Mouse (Mus musculus) liver, adult 2 months (tissue): Measurements from ENCODE around the gene Saysd1. TPM values are rescaled to one million over a fixed set of nuclear protein-coding genes. Genes with fewer than 3 reads are reported as not detected.

ENCODE experiments used
- DNase-seq: peaks from one replicate; pipeline ENCODE4 v3.0.0-alpha.2; 2011; ENCODE audit warnings: low read depth, low spot score; ENCODE audit errors: extremely low read depth
- H3K27ac ChIP-seq: fragments of 200-500 bp; replicated peaks from 2 replicates; pipeline ENCODE4 v1.5.1; 2012; ENCODE audit warnings: low read depth, mild to moderate bottlenecking, control low read depth, inconsistent platforms, low read length; ENCODE audit not compliant: insufficient read depth
- H3K27me3 ChIP-seq: fragments of 200-500 bp; 2 replicates; pipeline ENCODE4 v1.6.1; 2012; ENCODE audit warnings: mild to moderate bottlenecking, moderate library complexity, low read length, inconsistent platforms; ENCODE audit not compliant: control insufficient read depth, insufficient read depth
- H3K36me3 ChIP-seq: fragments of 200-500 bp; 2 replicates; pipeline ENCODE4 v1.6.1; 2012; ENCODE audit warnings: low read length, inconsistent platforms; ENCODE audit not compliant: control insufficient read depth, insufficient read depth
- H3K4me1 ChIP-seq: fragments of 200-500 bp; 2 replicates; pipeline ENCODE4 v1.6.1; 2011; ENCODE audit warnings: low read length; ENCODE audit not compliant: control insufficient read depth, insufficient read depth
- H3K4me3 ChIP-seq: fragments of 200-500 bp; 2 replicates; pipeline ENCODE4 v1.5.1; 2011; ENCODE audit warnings: low read depth, mild to moderate bottlenecking, control low read depth, low read length, moderate library complexity; ENCODE audit not compliant: insufficient read depth
- H3K79me2 ChIP-seq: fragments of 200-500 bp; 2 replicates; pipeline ENCODE4 v1.6.1; 2012; ENCODE audit warnings: inconsistent platforms, mild to moderate bottlenecking, low read length, moderate library complexity; ENCODE audit not compliant: control insufficient read depth, insufficient read depth
- H3K9ac ChIP-seq: fragments of 200-500 bp; 2 replicates; pipeline ENCODE4 v1.6.1; 2012; ENCODE audit warnings: low read depth, mild to moderate bottlenecking, control low read depth, inconsistent platforms, low read length
- CTCF ChIP-seq: fragments of 200-500 bp; IDR thresholded peaks from 2 replicates; pipeline ENCODE4 v1.5.1; 2011; ENCODE audit warnings: low read depth, low read length, control low read depth
- POLR2A ChIP-seq: fragments of 200-500 bp; IDR thresholded peaks from 2 replicates; pipeline ENCODE4 v1.6.1; 2011; ENCODE audit warnings: low read length, control low read depth; ENCODE audit not compliant: insufficient read depth; ENCODE audit errors: extremely low read depth
- WGBS: fragments of 180-500 bp; shearing (Covaris S2); methylation state at CpG from one replicate; pipeline ENCODE4 v1.1.7; 2018; 5-methylcytosine and 5-hydroxymethylcytosine counted together
- polyA plus RNA-seq: library from polyadenylated mRNA; depleted of rRNA; stranded (reverse); fragments of >200 nt; gene quantifications from 2 replicates; pipeline ENCODE4 v1.2.3, GENCODE M21; 2012
- total RNA-seq: library from RNA; depleted of rRNA; stranded (reverse); fragments of >200 nt; gene quantifications from 2 replicates; pipeline ENCODE4 v1.2.3, GENCODE M21; 2014

Gene Saysd1
- total and polyA plus RNA-seq, 2 experiments, result 4.1 to 10.0 TPM

DNA sequence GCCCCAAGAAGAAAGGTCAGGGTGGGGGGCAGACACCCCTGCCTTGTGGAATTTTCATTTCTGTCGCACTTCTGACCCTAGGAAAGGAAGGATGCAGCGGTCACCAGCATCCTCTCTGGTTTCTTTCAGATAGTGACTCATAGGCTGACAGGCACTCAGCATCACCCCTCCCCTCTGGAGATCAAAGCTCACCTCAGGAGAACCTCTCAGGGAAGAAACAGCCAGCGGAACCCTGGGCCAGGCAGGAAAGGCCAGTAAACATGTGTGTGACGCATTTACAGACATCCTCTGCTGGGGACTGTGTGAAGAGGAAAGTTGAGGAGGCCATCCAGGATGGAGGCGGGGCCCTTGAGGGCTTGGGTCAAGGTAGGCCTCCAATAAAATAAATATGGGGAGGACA lies 40.3 kb downstream of the Saysd1 start:
- Histone ChIP-seq H3K27ac (no peak overlapping the region), H3K36me3 (no peaks in the 10 kb centered on the region), H3K27me3 (no peaks in the 10 kb centered on the region), H3K4me1 (no peaks in the 10 kb centered on the region), H3K4me3 (no peak overlapping the region), H3K9ac (no peak overlapping the region), H3K79me2 (no peaks in the 10 kb centered on the region)
- TF ChIP-seq CTCF (no peak), POLR2A (no peak)
- WGBS, result 61% methylated on average over 5 of the region's 5 CpGs
- DNase-seq, result no peak

- Histone ChIP-seq H3K4me3 (no peak overlapping the region), H3K9ac (no peak overlapping the region), H3K36me3 (no peaks in the 10 kb centered on the region), H3K27me3 (no peaks in the 10 kb centered on the region), H3K79me2 (no peaks in the 10 kb centered on the region), H3K27ac (no peak overlapping the region), H3K4me1 (peaks cover 7% of the 10 kb centered on the region)
- 57% methylated on average over 5 of the region's 5 CpGs for WGBS
- TF ChIP-seq CTCF (no peak), POLR2A (no peak)
- DNase-seq, result no peak
Measured at GRCm38 (mm10) chr14:20094942-20095341, 43.4 kb downstream of the Saysd1 start.

DNA sequence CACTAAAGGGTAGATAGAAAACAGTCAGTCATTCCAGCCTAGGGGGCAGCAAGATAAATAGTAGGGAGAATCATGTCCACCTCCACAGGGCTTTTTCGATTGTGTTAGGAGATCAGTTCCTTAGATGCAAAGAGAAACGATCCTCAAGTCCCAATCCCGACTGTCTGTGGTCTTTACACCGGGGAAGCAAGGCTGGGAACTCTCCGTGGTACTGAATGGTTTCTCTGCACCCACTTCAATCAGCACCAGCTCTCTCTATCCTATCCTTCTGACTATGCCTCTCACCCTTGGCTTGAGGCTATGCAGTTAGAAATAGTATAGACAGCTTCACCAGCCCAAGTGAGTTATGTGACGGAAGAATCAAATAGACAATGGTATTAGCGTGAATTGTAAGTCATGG lies 44.8 kb downstream of the Saysd1 start:
- Histone ChIP-seq H3K27me3 (no peaks in the 10 kb centered on the region), H3K9ac (no peak overlapping the region), H3K79me2 (no peaks in the 10 kb centered on the region), H3K27ac (no peak overlapping the region), H3K4me1 (peaks cover 7% of the 10 kb centered on the region), H3K36me3 (no peaks in the 10 kb centered on the region), H3K4me3 (no peak overlapping the region)
- TF ChIP-seq POLR2A (no peak), CTCF (no peak)
- 24% methylated on average over 7 of the region's 7 CpGs for WGBS
- DNase-seq, result no peak

GRCm38 (mm10) chr14:20084335-20084734 lies 54.0 kb downstream of the Saysd1 start:
- no peak overlapping the region for H3K4me3 ChIP-seq
- TF ChIP-seq POLR2A (no peak), CTCF (no peak)
- H3K9ac ChIP-seq, result no peak overlapping the region
- H3K79me2 ChIP-seq, result no peaks in the 10 kb centered on the region; the same call in 1 of the 2 replicates
- no peak for DNase-seq
- H3K27ac ChIP-seq, result no peak overlapping the region
- H3K4me1 ChIP-seq, result peaks cover 22% of the 10 kb centered on the region
- H3K36me3 ChIP-seq, result no peaks in the 10 kb centered on the region
- H3K27me3 ChIP-seq, result no peaks in the 10 kb centered on the region

- TF ChIP-seq POLR2A (peak; percentile 70), CTCF (no peak)
- H3K79me2 ChIP-seq, result no peaks in the 10 kb centered on the region; the same call in 1 of the 2 replicates
- under 1% methylated on average over 56 of the region's 56 CpGs for WGBS
- H3K4me3 ChIP-seq, result peak overlapping the region; percentile 59
- H3K9ac ChIP-seq, result peak overlapping the region; percentile 74
- peak overlapping the region; percentile 84 for H3K27ac ChIP-seq
- DNase-seq, result peak; percentile 92
- H3K27me3 ChIP-seq, result no peaks in the 10 kb centered on the region
- peaks cover 22% of the 10 kb centered on the region for H3K4me1 ChIP-seq
- no peaks in the 10 kb centered on the region for H3K36me3 ChIP-seq
Measured at GRCm38 (mm10) chr14:20082536-20083325, 55.6 kb downstream of the Saysd1 start.

DNA sequence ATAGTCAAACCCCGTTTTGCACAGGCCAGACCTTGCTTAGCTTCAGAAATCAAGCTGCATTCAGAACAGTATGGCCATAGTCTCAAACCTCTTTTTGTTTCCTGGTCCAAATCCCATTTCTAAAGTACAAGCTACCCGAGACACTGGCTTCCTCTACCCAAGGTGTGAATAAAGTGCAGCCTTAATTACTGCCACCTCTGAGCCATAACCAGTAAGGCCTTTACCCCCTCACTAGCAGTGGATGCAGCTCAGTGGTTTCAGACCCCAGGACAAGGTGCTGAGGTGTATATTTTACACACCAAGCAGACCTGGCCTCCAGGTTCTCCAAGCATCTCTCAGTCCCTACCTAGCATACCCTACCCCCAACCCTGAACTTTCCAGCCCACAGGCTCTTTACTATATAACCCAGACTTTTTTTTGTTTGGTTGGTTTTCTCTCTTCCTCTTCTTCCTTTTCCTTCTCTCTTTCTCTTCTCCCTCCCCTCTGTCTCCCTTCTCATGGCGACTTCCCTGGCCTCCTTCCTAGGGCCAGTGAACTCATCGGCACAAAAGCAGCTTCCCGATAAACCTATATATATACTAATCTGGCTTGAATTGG lies 56.3 kb downstream of the Saysd1 start:
- H3K9ac ChIP-seq, result peak overlapping the region; percentile 74
- peaks cover 22% of the 10 kb centered on the region for H3K4me1 ChIP-seq
- H3K27ac ChIP-seq, result peak overlapping the region; percentile 72
- TF ChIP-seq CTCF (no peak), POLR2A (no peak)
- peak overlapping the region; percentile 59 for H3K4me3 ChIP-seq
- DNase-seq, result no peak
- H3K36me3 ChIP-seq, result peaks cover 4% of the 10 kb centered on the region; the same call in 1 of the 2 replicates
- no peaks in the 10 kb centered on the region; the same call in 1 of the 2 replicates for H3K79me2 ChIP-seq
- H3K27me3 ChIP-seq, result no peaks in the 10 kb centered on the region
- 43% methylated on average over 5 of the region's 5 CpGs for WGBS
